Mouse (Mus musculus): Measurements from ENCODE around the gene Erlin1. TPM values are rescaled to one million over a fixed set of nuclear protein-coding genes. Genes with fewer than 3 reads are reported as not detected.
A peak's percentile ranks its signal among the peaks of the same experiment; 100 is the strongest.

Gene Erlin1
- polyA plus RNA-seq, 1 experiment: 37.6 TPM

- Histone ChIP-seq H3K27ac (ENCODE audit: insufficient read depth, low read depth, low read length) (no peak overlapping the region), H3K4me1 (ENCODE audit: control insufficient read depth, insufficient read depth, low read length) (peaks cover 15% of the 10 kb centered on the region), H3K4me3 (ENCODE audit: insufficient read depth, low read length) (no peak overlapping the region)
- TF ChIP-seq POLR2A (IDR thresholded peaks at IDR 0.05; ENCODE audit: borderline replicate concordance, low read depth, low read length) (no peak), CTCF (IDR thresholded peaks at IDR 0.05; ENCODE audit: low read depth, low read length) (no peak)
Measured at GRCm38 (mm10) chr19:44100840-44101239, 31.3 kb upstream of the Erlin1 start.

GRCm38 (mm10) chr19:44086278-44086677 is 16.7 kb upstream of the Erlin1 start:
- Histone ChIP-seq H3K27ac (ENCODE audit: insufficient read depth, low read depth, low read length) (no peak overlapping the region), H3K4me3 (ENCODE audit: insufficient read depth, low read length) (no peak overlapping the region), H3K4me1 (ENCODE audit: control insufficient read depth, insufficient read depth, low read length) (peaks cover 2% of the 10 kb centered on the region; the same call in 1 of the 2 replicates)
- TF ChIP-seq POLR2A (IDR thresholded peaks at IDR 0.05; ENCODE audit: borderline replicate concordance, low read depth, low read length) (no peak), CTCF (IDR thresholded peaks at IDR 0.05; ENCODE audit: low read depth, low read length) (no peak)

DNA sequence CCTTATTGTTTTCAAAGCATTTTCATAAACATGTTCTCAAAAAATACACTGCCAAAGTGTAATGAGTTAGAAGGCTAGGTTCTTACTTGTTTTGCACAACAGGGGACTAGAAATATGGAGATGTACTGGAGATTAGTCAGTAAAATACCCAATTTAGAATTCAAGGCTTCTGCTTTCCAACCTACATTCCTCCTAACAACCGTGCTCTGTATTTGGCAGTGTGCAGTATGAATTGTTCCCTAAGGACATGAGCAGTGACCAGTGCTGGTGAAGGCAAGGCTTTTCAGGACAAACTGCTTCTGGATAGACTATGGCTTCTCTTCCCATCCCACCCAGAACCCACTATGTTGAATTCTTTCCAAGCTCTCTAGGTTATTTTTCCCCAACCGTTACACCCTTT is 11.3 kb upstream of the Erlin1 start:
- no peaks in the 10 kb centered on the region for H3K4me1 ChIP-seq (ENCODE audit: control insufficient read depth, insufficient read depth, low read length)
- no peak overlapping the region for H3K4me3 ChIP-seq (ENCODE audit: insufficient read depth, low read length)
- TF ChIP-seq POLR2A (IDR thresholded peaks at IDR 0.05; ENCODE audit: borderline replicate concordance, low read depth, low read length) (no peak), CTCF (IDR thresholded peaks at IDR 0.05; ENCODE audit: low read depth, low read length) (no peak)
- no peak overlapping the region for H3K27ac ChIP-seq (ENCODE audit: insufficient read depth, low read depth, low read length)

GRCm38 (mm10) chr19:44080023-44080422 is 10.4 kb upstream of the Erlin1 start:
- H3K27ac ChIP-seq (ENCODE audit: insufficient read depth, low read depth, low read length): no peak overlapping the region
- no peak overlapping the region for H3K4me3 ChIP-seq (ENCODE audit: insufficient read depth, low read length)
- TF ChIP-seq CTCF (IDR thresholded peaks at IDR 0.05; ENCODE audit: low read depth, low read length) (no peak), POLR2A (IDR thresholded peaks at IDR 0.05; ENCODE audit: borderline replicate concordance, low read depth, low read length) (no peak)
- H3K4me1 ChIP-seq (ENCODE audit: control insufficient read depth, insufficient read depth, low read length): no peaks in the 10 kb centered on the region

DNA sequence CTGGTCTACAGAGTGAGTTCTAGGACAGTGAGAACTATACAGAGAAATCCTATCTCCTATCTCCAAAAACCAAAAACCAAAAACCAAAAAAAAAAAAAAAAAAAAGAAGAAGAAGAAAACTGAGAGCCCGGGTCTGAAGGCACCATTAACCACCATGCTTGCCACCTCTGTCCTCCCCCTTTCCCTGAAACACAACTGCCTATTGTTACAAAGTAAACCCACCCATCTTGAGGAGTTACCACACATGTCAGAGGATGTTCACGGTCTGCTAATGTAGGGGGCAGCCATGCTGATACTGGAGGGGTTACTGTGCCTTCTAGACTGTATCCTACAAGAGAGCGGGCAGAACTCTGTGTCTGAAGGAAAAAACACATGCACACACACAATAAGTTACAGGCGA is 7.4 kb upstream of the Erlin1 start:
- Histone ChIP-seq H3K4me1 (ENCODE audit: control insufficient read depth, insufficient read depth, low read length) (no peaks in the 10 kb centered on the region), H3K27ac (ENCODE audit: insufficient read depth, low read depth, low read length) (no peak overlapping the region), H3K4me3 (ENCODE audit: insufficient read depth, low read length) (no peak overlapping the region)
- TF ChIP-seq POLR2A (IDR thresholded peaks at IDR 0.05; ENCODE audit: borderline replicate concordance, low read depth, low read length): no peak
- no peak for TF ChIP-seq CTCF (IDR thresholded peaks at IDR 0.05; ENCODE audit: low read depth, low read length)

DNA sequence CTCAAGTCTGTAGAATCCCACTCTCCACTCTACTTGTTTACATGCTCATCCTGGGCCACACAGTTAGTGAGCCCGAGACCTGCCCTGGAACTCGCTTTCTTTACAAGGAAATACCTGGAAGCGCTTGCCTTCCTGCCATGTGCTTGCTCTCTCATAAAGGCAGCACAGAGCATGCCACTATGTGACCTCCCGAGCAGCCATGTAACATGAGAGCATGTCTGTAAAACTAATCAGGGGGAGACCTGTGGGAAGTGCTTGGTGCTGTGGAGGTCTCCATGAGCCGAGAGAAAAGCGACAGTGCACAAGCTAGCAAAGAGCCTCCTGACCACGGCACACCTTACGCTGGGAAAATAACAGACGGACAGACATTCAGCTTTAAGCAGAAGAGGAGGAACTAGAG is 6.9 kb upstream of the Erlin1 start:
- Histone ChIP-seq H3K4me3 (ENCODE audit: insufficient read depth, low read length) (no peak overlapping the region), H3K27ac (ENCODE audit: insufficient read depth, low read depth, low read length) (no peak overlapping the region), H3K4me1 (ENCODE audit: control insufficient read depth, insufficient read depth, low read length) (no peaks in the 10 kb centered on the region)
- TF ChIP-seq POLR2A (IDR thresholded peaks at IDR 0.05; ENCODE audit: borderline replicate concordance, low read depth, low read length) (no peak), CTCF (IDR thresholded peaks at IDR 0.05; ENCODE audit: low read depth, low read length) (no peak)

DNA sequence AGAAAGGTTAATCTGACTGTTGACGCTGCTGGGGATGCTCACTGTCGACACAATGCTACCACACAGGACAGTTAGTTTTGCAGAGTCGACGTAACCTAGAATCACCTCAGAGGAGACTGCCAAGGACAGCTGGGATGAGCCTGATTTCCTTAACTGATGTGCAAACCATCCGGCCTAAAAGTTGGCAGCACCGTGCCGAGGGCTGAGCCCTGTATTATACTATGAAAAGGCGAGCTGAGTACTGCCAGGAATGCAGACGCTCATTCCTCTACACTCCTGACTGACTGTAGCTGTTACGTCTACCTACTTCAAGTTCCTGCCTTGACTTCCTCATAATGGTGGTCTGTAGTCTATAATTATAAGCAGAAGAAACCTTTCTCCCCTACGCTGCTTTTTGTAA is 5.4 kb upstream of the Erlin1 start:
- H3K27ac ChIP-seq (ENCODE audit: insufficient read depth, low read depth, low read length): no peak overlapping the region
- no peaks in the 10 kb centered on the region for H3K4me1 ChIP-seq (ENCODE audit: control insufficient read depth, insufficient read depth, low read length)
- H3K4me3 ChIP-seq (ENCODE audit: insufficient read depth, low read length): no peak overlapping the region
- TF ChIP-seq CTCF (IDR thresholded peaks at IDR 0.05; ENCODE audit: low read depth, low read length): no peak
- no peak for TF ChIP-seq POLR2A (IDR thresholded peaks at IDR 0.05; ENCODE audit: borderline replicate concordance, low read depth, low read length)

GRCm38 (mm10) chr19:44071166-44071565 is 1.6 kb upstream of the Erlin1 start:
- H3K4me1 ChIP-seq (ENCODE audit: control insufficient read depth, insufficient read depth, low read length): peaks cover 16% of the 10 kb centered on the region
- H3K4me3 ChIP-seq (ENCODE audit: insufficient read depth, low read length): no peak overlapping the region
- H3K27ac ChIP-seq (ENCODE audit: insufficient read depth, low read depth, low read length): no peak overlapping the region
- TF ChIP-seq POLR2A (IDR thresholded peaks at IDR 0.05; ENCODE audit: borderline replicate concordance, low read depth, low read length) (no peak), CTCF (IDR thresholded peaks at IDR 0.05; ENCODE audit: low read depth, low read length) (no peak)

- no peak for TF ChIP-seq CTCF (IDR thresholded peaks at IDR 0.05; ENCODE audit: low read depth, low read length)
- TF ChIP-seq POLR2A (IDR thresholded peaks at IDR 0.05; ENCODE audit: borderline replicate concordance, low read depth, low read length): no peak
- H3K27ac ChIP-seq (ENCODE audit: insufficient read depth, low read depth, low read length): no peak overlapping the region; the same call in 1 of the 2 replicates
- peaks cover 16% of the 10 kb centered on the region for H3K4me1 ChIP-seq (ENCODE audit: control insufficient read depth, insufficient read depth, low read length)
- peak overlapping the region; percentile 71 for H3K4me3 ChIP-seq (ENCODE audit: insufficient read depth, low read length)
Measured at GRCm38 (mm10) chr19:44069914-44070232, 288 bp upstream of the Erlin1 start.

GRCm38 (mm10) chr19:44068232-44068631 is 1.4 kb downstream of the Erlin1 start:
- no peak for TF ChIP-seq CTCF (IDR thresholded peaks at IDR 0.05; ENCODE audit: low read depth, low read length)
- no peak for TF ChIP-seq POLR2A (IDR thresholded peaks at IDR 0.05; ENCODE audit: borderline replicate concordance, low read depth, low read length)
- peak overlapping the region; percentile 71 for H3K4me3 ChIP-seq (ENCODE audit: insufficient read depth, low read length)
- H3K4me1 ChIP-seq (ENCODE audit: control insufficient read depth, insufficient read depth, low read length): peaks cover 17% of the 10 kb centered on the region
- no peak overlapping the region for H3K27ac ChIP-seq (ENCODE audit: insufficient read depth, low read depth, low read length)

Measured in bone marrow macrophage, adult 2 months (primary cell).